Mouse (Mus musculus) heart, embryonic 13.5 days (tissue): Measurements from ENCODE around the gene Slamf7. TPM values are rescaled to one million over a fixed set of nuclear protein-coding genes. Genes with fewer than 3 reads are reported as not detected.

Source experiments
- ATAC-seq: fragments of 200-750 bp; cut with Nextera tagmentation; 2 replicates; pipeline ENCODE4 v1.8.0; 2017; ENCODE audit warnings: moderate TSS enrichment; ENCODE audit not compliant: insufficient number of reproducible peaks, low FRiP score, low TSS enrichment; ENCODE audit errors: extremely low read depth
- H3K27ac ChIP-seq: fragments of 300-500 bp; sonication (generic); replicated peaks from 2 replicates; pipeline ENCODE4 v1.5.1; 2015; ENCODE audit warnings: moderate library complexity, mild to moderate bottlenecking, inconsistent platforms
- H3K27me3 ChIP-seq: fragments of 300-500 bp; sonication (generic); replicated peaks from 2 replicates; pipeline ENCODE4 v1.6.1; 2015; ENCODE audit warnings: mild to moderate bottlenecking, inconsistent platforms
- H3K36me3 ChIP-seq: fragments of 300-500 bp; sonication (generic); 2 replicates; pipeline ENCODE4 v1.6.1; 2015; ENCODE audit warnings: mild to moderate bottlenecking, inconsistent platforms
- H3K4me1 ChIP-seq: fragments of 300-500 bp; sonication (generic); 2 replicates; pipeline ENCODE4 v1.6.1; 2015; ENCODE audit warnings: inconsistent platforms
- H3K4me2 ChIP-seq: fragments of 300-500 bp; sonication (generic); 2 replicates; pipeline ENCODE4 v1.6.1; 2015; ENCODE audit warnings: inconsistent platforms, mild to moderate bottlenecking, moderate library complexity
- H3K4me3 ChIP-seq: fragments of 300-500 bp; sonication (generic); 2 replicates; pipeline ENCODE4 v1.5.1; 2015; ENCODE audit warnings: moderate library complexity, mild to moderate bottlenecking, inconsistent platforms
- H3K9ac ChIP-seq: fragments of 300-500 bp; sonication (generic); 2 replicates; pipeline ENCODE4 v1.6.1; 2015; ENCODE audit warnings: inconsistent platforms, mild to moderate bottlenecking, moderate library complexity
- H3K9me3 ChIP-seq: fragments of 300-500 bp; sonication (generic); 2 replicates; pipeline ENCODE4 v1.6.1; 2016; ENCODE audit warnings: inconsistent platforms
- WGBS: fragments of 180-500 bp; shearing (Covaris S2); methylation state at CpG from one replicate; pipeline ENCODE4 v1.1.7; 2015; ENCODE audit warnings: mixed read lengths; 5-methylcytosine and 5-hydroxymethylcytosine counted together
- polyA plus RNA-seq: library from polyadenylated mRNA; unstranded; fragments of >200 nt; fragmentation: Nextera tagmentation; extraction: Ambion mirVana; gene quantifications from 2 replicates; pipeline ENCODE4 v1.2.1, GENCODE M21; 2015

Slamf7 gene
- polyA plus RNA-seq, 1 experiment from 2014 or later, result not detected

GRCm38 (mm10) chr1:171635696-171636095, 17.1 kb downstream of the Slamf7 start:
- H3K4me3 ChIP-seq, result no peak overlapping the region

GRCm38 (mm10) chr1:171631447-171631846, 21.4 kb downstream of the Slamf7 start:
- Histone ChIP-seq H3K27ac (no peak overlapping the region), H3K9ac (no peak overlapping the region), H3K4me1 (peaks cover 10% of the 10 kb centered on the region), H3K4me2 (no peak overlapping the region), H3K27me3 (no peaks in the 10 kb centered on the region), H3K4me3 (no peak overlapping the region), H3K36me3 (no peaks in the 10 kb centered on the region), H3K9me3 (no peaks in the 10 kb centered on the region)
- WGBS, result 47% methylated on average over 2 of the region's 2 CpGs
- ATAC-seq, result no peak

More at GRCm38 (mm10) chr1:171635696-171636095, 17.1 kb downstream of the Slamf7 start:
- Histone ChIP-seq H3K4me1 (peaks cover 9% of the 10 kb centered on the region), H3K9me3 (no peaks in the 10 kb centered on the region), H3K27me3 (no peaks in the 10 kb centered on the region), H3K27ac (no peak overlapping the region), H3K36me3 (no peaks in the 10 kb centered on the region), H3K9ac (no peak overlapping the region), H3K4me2 (no peak overlapping the region)
- 30% methylated on average over 6 of the region's 6 CpGs for WGBS
- no peak for ATAC-seq

GRCm38 (mm10) chr1:171630912-171631311, 21.9 kb downstream of the Slamf7 start:
- H3K27ac ChIP-seq, result no peak overlapping the region
- H3K36me3 ChIP-seq, result no peaks in the 10 kb centered on the region
- H3K9ac ChIP-seq, result no peak overlapping the region
- no peaks in the 10 kb centered on the region for H3K27me3 ChIP-seq
- no peaks in the 10 kb centered on the region for H3K9me3 ChIP-seq
- no peak for ATAC-seq
- 62% methylated on average over 4 of the region's 4 CpGs for WGBS
- peaks cover 10% of the 10 kb centered on the region for H3K4me1 ChIP-seq
- no peak overlapping the region for H3K4me3 ChIP-seq
- no peak overlapping the region for H3K4me2 ChIP-seq

GRCm38 (mm10) chr1:171630041-171630440, 22.8 kb downstream of the Slamf7 start:
- H3K9me3 ChIP-seq, result no peaks in the 10 kb centered on the region
- H3K27me3 ChIP-seq, result no peaks in the 10 kb centered on the region
- H3K4me3 ChIP-seq, result no peak overlapping the region
- WGBS, result 81% methylated on average over 7 of the region's 7 CpGs
- no peaks in the 10 kb centered on the region for H3K36me3 ChIP-seq
- no peak for ATAC-seq
- H3K27ac ChIP-seq, result no peak overlapping the region
- H3K9ac ChIP-seq, result no peak overlapping the region
- H3K4me1 ChIP-seq, result peaks cover 10% of the 10 kb centered on the region
- H3K4me2 ChIP-seq, result no peak overlapping the region

- 0 out of 2 replicates have a peak, but pooled peaks cover under 1% of the 10 kb centered on the region for H3K9me3 ChIP-seq
- H3K4me1 ChIP-seq, result peaks cover 10% of the 10 kb centered on the region
- no peaks in the 10 kb centered on the region for H3K27me3 ChIP-seq
- no peak overlapping the region for H3K9ac ChIP-seq
- no peak overlapping the region for H3K4me3 ChIP-seq
- no peaks in the 10 kb centered on the region for H3K36me3 ChIP-seq
- no peak overlapping the region for H3K4me2 ChIP-seq
- H3K27ac ChIP-seq, result no peak overlapping the region
- WGBS, result 64% methylated on average over 6 of the region's 6 CpGs
- ATAC-seq, result no peak
Measured at GRCm38 (mm10) chr1:171629168-171629567, 23.7 kb downstream of the Slamf7 start.

- no peak for ATAC-seq
- Histone ChIP-seq H3K4me2 (no peak overlapping the region), H3K36me3 (no peaks in the 10 kb centered on the region), H3K9ac (no peak overlapping the region), H3K4me3 (no peak overlapping the region), H3K27me3 (no peaks in the 10 kb centered on the region), H3K27ac (no peak overlapping the region), H3K9me3 (0 out of 2 replicates have a peak, but pooled peaks cover 4% of the 10 kb centered on the region), H3K4me1 (peaks cover 10% of the 10 kb centered on the region)
- WGBS, result 74% methylated on average over 3 of the region's 3 CpGs
Measured at GRCm38 (mm10) chr1:171627801-171628200, 25.0 kb downstream of the Slamf7 start.

- Histone ChIP-seq H3K9ac (no peak overlapping the region), H3K4me2 (no peak overlapping the region), H3K27me3 (no peaks in the 10 kb centered on the region), H3K27ac (no peak overlapping the region), H3K9me3 (0 out of 2 replicates have a peak, but pooled peaks cover 4% of the 10 kb centered on the region), H3K36me3 (no peaks in the 10 kb centered on the region), H3K4me1 (no peaks in the 10 kb centered on the region), H3K4me3 (no peak overlapping the region)
- ATAC-seq, result no peak
- WGBS, result 77% methylated on average over 6 of the region's 6 CpGs
Measured at GRCm38 (mm10) chr1:171620091-171620490, 32.7 kb downstream of the Slamf7 start.

- H3K9me3 ChIP-seq, result 0 out of 2 replicates have a peak, but pooled peaks cover 4% of the 10 kb centered on the region
- no peak overlapping the region for H3K4me3 ChIP-seq
- no peaks in the 10 kb centered on the region for H3K4me1 ChIP-seq
- ATAC-seq, result no peak
- H3K36me3 ChIP-seq, result no peaks in the 10 kb centered on the region
- 72% methylated on average over 3 of the region's 3 CpGs for WGBS
- no peak overlapping the region for H3K27ac ChIP-seq
- no peak overlapping the region for H3K9ac ChIP-seq
- H3K27me3 ChIP-seq, result no peaks in the 10 kb centered on the region
- H3K4me2 ChIP-seq, result no peak overlapping the region
Measured at GRCm38 (mm10) chr1:171619645-171620044, 33.2 kb downstream of the Slamf7 start.

- Histone ChIP-seq H3K27me3 (no peaks in the 10 kb centered on the region), H3K4me2 (no peak overlapping the region), H3K9ac (no peak overlapping the region), H3K4me3 (no peak overlapping the region), H3K27ac (no peak overlapping the region), H3K9me3 (0 out of 2 replicates have a peak, but pooled peaks cover 2% of the 10 kb centered on the region), H3K4me1 (no peaks in the 10 kb centered on the region), H3K36me3 (no peaks in the 10 kb centered on the region)
- 72% methylated on average over 8 of the region's 8 CpGs for WGBS
- no peak for ATAC-seq
Measured at GRCm38 (mm10) chr1:171619001-171619400, 33.8 kb downstream of the Slamf7 start.

- Histone ChIP-seq H3K36me3 (no peaks in the 10 kb centered on the region), H3K9me3 (no peaks in the 10 kb centered on the region), H3K4me3 (no peak overlapping the region), H3K4me1 (no peaks in the 10 kb centered on the region), H3K4me2 (no peak overlapping the region), H3K9ac (no peak overlapping the region), H3K27me3 (no peaks in the 10 kb centered on the region), H3K27ac (no peak overlapping the region)
- no peak for ATAC-seq
- WGBS, result 68% methylated on average over 11 of the region's 11 CpGs
Measured at GRCm38 (mm10) chr1:171616881-171617515, 35.8 kb downstream of the Slamf7 start.

GRCm38 (mm10) chr1:171613962-171614361, 38.9 kb downstream of the Slamf7 start:
- H3K4me3 ChIP-seq, result no peak overlapping the region
- no peak overlapping the region for H3K27ac ChIP-seq
- H3K9ac ChIP-seq, result no peak overlapping the region
- H3K36me3 ChIP-seq, result no peaks in the 10 kb centered on the region
- H3K4me2 ChIP-seq, result no peak overlapping the region
- no peaks in the 10 kb centered on the region for H3K27me3 ChIP-seq
- no peaks in the 10 kb centered on the region for H3K4me1 ChIP-seq
- no peaks in the 10 kb centered on the region for H3K9me3 ChIP-seq
- 25% methylated on average over 2 of the region's 2 CpGs for WGBS
- no peak for ATAC-seq

GRCm38 (mm10) chr1:171610781-171611180, 42.1 kb downstream of the Slamf7 start:
- H3K4me1 ChIP-seq, result no peaks in the 10 kb centered on the region
- H3K36me3 ChIP-seq, result no peaks in the 10 kb centered on the region
- no peak overlapping the region for H3K27ac ChIP-seq
- no peak overlapping the region for H3K4me2 ChIP-seq
- no peaks in the 10 kb centered on the region for H3K9me3 ChIP-seq
- H3K9ac ChIP-seq, result no peak overlapping the region
- no peak for ATAC-seq
- no peak overlapping the region for H3K4me3 ChIP-seq
- H3K27me3 ChIP-seq, result no peaks in the 10 kb centered on the region
- WGBS, result 39% methylated on average over 1 of the region's 1 CpGs
